Mouse (Mus musculus) right cerebral cortex, postnatal 14 days (tissue): ENCODE measurements around the gene Crls1.

Experiments
- DNase-seq: peaks from one replicate; pipeline ENCODE4 v3.0.0; 2022

Crls1 gene

DNA sequence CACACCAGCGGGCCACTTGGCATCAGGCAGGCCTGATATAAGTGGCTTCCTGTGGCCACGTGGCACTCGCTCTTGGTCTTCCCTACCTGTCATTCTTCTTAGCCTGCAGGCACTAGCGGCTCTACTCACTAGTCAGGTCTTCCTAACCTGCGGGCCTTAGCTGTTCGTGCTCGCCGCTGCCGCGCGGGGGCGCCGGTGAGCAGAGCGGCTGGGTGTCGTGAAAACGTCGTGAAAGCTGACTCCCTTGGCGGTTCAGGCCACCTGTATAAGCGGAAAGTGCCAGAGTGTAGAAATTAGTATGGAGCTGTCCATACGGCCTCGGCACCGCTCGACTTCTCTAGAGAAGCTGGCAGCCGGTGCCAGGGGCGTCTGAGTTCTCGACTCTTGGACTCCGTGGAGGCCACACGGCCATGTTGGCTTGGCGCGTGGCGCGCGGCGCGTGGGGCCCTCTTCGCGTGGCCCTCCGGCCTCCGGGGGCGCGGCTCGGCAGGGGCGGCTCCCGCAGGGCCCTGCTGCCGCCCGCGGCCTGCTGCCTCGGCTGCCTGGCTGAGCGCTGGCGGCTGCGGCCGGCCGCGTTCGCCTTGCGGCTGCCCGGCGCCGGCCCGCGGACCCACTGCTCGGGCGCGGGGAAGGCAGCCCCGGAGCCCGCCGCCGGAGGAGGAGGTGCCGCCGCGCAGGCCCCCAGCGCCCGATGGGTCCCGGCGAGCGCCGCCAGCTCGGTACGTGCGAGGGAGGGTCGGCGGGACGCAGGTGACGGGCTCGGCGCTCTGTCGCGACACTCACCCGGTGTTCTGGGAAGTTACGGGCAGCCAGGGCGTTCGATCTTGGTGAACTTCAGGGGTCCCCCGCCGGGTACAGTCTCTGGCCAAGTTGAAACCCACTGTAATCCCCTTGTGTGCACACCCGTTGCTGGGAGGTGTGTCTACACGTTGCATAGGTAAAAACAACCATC lies at the start of gene Crls1:
Gene Crls1 (plus strand): TSS at position 260 of the 952 bp plus-strand sequence.
- DNase-seq = peak; percentile 88

DNA sequence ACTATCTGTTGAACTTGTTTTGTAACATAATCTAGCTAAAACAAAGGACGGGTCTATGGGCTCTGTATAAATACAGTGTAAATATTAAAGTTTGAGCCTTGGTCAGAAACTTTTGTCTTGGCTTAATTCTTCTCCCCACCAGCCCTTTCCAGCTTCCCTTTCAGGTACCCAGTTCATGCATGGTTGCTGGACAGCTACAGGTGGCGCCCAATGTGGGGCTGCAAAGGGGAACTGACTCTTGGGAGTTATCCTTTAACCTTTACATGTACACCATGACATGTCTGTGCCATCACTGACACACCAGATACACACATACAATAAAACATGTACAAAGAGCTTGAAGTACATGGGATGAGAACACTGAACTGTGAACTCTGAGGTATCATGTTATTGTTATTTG lies 43.5 kb upstream of the Crls1 start:
- no peak for DNase-seq

- DNase-seq = peak; percentile 91
Measured at GRCm38 (mm10) chr2:132815608-132816314, 30.7 kb upstream of the Crls1 start, which contains the start of the genes Trmt6 and Mcm8. Gene Trmt6 (minus strand): TSS chr2:132816055. Gene Mcm8 (plus strand): TSS chr2:132816141.

- DNase-seq = no peak
Measured at GRCm38 (mm10) chr2:132841071-132841470, 5.4 kb upstream of the Crls1 start.

DNA sequence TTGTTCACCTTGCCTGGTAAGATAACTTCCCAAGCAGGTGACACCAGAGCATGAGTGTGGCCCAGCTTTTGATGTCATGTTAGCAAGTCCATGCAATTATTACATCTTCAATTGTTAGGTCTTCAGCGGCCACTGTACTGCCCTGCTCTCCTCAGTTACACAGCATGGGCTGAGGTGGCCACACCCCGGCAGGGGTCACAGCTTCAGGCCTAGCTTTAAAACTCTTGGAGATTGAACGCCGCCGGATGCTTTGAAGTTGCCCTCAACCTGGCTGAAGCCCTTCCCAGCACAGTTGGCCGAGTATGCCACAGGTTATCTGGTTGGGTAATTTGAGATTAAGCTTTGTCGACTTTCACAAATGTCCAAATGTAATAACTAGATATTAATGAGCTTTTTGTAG lies 1.1 kb downstream of the Crls1 start:
- DNase-seq = no peak

DNA sequence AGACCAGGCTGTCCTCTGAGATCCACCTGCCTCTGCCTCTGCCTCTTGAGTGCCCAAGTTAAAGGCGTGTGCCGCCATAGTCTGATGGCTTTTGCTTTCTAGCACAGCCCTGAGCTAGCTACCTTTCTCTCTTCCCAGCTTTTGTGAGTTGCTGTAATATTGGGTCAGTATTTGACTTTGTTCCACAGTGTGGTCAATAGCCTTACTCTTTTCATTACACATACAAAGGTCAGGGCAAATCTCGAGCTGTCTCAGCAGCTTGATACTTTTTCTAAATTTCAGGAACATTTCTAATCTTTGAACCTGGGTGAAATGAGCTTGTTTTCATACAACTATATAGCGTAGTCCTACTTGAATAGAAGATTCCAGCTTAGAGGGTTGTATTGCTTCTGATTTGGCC lies 1.9 kb downstream of the Crls1 start:
- no peak for DNase-seq

GRCm38 (mm10) chr2:132849141-132849540 lies 2.7 kb downstream of the Crls1 start:
- DNase-seq = no peak

GRCm38 (mm10) chr2:132853051-132853450 lies 6.6 kb downstream of the Crls1 start:
- DNase-seq = no peak

DNA sequence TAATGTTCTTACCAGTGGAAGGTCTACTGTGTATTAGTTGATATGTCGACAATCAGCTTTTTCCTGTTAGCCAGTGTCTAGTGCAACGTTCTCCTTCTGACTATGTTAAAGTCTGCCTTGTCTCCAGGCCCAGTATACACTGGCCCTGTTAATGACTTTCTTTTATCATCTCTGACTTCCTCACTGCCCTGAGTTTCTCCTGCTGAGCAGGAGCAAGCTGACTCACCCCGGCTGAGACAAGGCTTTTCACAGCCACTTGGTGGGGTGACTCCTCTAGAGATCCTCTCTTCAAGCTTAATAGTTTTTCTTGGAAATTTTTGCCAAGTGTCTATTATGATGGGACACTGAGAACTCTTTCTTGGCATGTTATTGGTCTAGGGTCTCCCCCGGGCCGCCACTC lies 9.9 kb downstream of the Crls1 start:
- DNase-seq = no peak

DNA sequence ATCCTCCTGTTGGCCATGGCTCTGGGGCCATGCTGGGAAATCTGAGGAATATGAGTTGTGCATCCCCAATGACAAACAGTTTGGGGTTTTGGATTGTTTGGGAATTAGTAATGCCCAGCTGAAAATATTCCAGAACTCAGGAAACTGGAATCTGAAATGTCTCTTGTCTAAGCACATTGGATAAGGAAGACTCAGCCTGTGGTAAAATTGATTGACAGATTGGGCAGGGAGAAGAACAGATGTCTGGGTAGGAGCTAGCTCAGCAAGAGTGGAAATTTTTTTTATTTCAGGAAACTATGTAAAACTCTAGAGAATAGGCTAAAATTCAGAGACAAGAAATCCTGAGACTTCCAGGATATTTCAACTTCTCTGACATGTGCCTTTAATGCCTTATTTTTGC lies 14.0 kb downstream of the Crls1 start:
- DNase-seq = no peak

GRCm38 (mm10) chr2:132861456-132861855 lies 15.0 kb downstream of the Crls1 start:
- DNase-seq = peak; percentile 32

DNA sequence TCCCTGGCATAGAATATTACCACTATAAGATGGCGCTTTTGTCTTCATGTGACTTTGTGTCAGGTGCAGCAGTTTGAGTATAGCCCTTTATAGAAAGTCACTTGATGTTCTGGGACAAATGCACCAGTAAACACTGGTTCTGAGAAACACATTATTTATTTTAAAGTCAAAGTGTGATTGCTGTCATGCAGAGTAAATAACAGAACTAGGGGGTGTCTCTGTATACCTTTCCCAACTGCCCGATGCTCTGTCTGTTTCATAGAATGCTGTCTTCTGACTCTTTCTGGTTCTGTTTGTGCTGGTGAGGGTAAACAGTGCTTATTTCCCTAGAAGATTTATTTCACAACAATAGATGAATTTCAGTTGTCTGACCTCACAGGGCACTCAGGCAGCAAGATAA lies 16.9 kb downstream of the Crls1 start:
- DNase-seq = no peak

GRCm38 (mm10) chr2:132867521-132867920 lies 21.1 kb downstream of the Crls1 start:
- no peak for DNase-seq

- DNase-seq = no peak
Measured at GRCm38 (mm10) chr2:132869682-132870081, 23.2 kb downstream of the Crls1 start.

DNA sequence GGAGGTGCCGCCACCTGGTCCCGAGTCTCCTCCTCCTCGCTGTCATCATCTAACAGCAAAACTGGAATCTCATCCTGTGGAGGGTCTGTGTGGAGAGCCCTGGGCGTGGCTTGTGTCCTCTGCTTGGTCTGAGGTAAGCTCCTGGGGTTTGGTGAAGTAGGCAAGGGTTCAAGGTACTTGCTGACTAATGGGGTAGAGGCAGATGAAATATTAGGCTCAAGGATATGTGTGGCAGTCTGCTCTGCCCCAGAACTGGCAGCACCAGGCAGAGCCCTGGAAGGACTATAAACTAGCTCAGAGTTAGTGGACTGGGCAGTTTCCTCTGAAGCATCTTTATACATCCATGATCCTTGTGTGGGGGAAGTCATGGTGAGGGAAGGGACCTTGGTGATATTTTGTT lies 23.8 kb downstream of the Crls1 start:
- no peak for DNase-seq

GRCm38 (mm10) chr2:132871663-132872062 lies 25.2 kb downstream of the Crls1 start:
- no peak for DNase-seq

- no peak for DNase-seq
Measured at GRCm38 (mm10) chr2:132873657-132874326, 27.3 kb downstream of the Crls1 start.

- no peak for DNase-seq
Measured at GRCm38 (mm10) chr2:132876991-132877390, 30.5 kb downstream of the Crls1 start.

- DNase-seq = peak; percentile 67
Measured at GRCm38 (mm10) chr2:132879261-132880044, 33.0 kb downstream of the Crls1 start.

DNA sequence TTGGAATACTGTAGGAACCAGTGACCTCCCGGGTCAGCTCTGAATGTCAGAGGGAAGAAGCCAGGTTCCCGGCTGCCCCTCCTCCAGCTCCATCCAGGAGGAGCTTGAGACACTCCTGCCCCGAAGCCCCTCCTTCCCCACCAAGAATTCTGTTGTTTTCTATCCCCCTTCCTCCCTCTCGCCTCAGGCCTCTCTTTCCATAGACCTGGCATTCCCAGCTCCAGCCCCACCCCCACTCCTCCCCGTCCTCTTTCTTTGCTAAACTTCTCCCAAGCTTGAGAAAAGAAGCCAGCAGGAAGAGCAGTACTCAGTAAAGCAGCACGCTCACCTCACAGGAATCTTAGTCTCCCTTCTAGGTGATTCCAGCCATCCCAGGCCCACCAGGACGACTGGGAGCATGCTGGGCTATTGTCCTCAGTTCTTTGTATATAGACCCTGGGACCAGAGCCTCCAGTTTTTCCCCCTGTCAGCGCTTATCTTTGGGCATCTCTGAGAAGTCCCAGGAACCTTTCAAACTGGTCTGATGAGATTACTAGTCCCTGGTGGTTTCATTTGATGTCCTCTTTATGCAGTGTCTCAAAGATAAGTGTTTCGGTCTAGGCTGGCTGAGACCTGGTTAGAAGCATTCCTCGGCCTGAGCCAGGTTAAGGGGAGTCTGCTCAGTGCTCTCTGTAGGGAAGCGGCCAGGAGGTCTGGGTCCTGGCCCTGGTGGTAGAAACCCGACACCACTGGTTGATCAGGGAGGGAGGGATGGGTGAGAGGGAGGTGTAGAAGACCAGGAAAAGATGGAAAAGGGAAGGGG lies 34.6 kb downstream of the Crls1 start, which contains the start of gene Lrrn4:
Gene Lrrn4 (minus strand): TSS at position 48 of the 802 bp plus-strand sequence.
- DNase-seq = no peak

DNA sequence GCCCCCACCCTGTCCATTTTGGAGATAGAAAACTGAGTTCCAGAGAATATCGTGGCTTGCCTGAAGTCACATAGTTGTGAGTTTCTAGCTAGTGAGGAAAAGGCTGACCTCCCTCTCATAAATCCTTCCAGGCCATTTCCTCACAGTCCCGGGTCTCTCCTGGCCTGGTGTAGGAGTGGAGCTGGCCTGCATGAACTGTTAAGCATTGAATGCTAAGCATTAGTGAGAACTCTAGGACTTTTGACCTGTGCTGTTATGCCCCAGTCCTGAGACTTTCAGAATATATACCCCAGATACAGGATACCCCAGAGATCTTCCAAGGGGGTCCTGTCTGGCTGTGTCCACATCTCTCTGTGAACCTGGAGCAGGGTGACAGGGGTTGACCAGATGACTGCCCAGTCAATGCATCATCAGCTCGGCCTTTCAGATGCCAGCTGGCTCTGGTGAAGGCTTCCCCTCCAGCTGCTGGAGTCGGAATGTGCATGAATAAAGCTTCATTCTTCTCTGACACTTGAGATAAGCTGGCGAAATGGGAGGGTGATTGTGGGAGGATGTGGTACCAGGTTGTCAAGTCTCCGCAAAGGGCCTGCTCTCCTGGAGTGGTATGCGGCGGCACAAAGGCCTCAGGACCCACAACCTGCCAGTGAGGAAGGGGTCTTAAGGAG lies 38.0 kb downstream of the Crls1 start:
- DNase-seq = no peak
